Mouse (Mus musculus) lung, adult 18-20 months (tissue): Measurements from ENCODE around the gene Ldlrad3.
A peak's percentile ranks its signal among the peaks of the same experiment; 100 is the strongest.

Experiments used
- DNase-seq, 2 experiments: peaks; one replicate each; pipeline ENCODE4 v3.0.0; 2022; ENCODE audit warnings: mixed read lengths in 2 of 2

Gene Ldlrad3

DNA sequence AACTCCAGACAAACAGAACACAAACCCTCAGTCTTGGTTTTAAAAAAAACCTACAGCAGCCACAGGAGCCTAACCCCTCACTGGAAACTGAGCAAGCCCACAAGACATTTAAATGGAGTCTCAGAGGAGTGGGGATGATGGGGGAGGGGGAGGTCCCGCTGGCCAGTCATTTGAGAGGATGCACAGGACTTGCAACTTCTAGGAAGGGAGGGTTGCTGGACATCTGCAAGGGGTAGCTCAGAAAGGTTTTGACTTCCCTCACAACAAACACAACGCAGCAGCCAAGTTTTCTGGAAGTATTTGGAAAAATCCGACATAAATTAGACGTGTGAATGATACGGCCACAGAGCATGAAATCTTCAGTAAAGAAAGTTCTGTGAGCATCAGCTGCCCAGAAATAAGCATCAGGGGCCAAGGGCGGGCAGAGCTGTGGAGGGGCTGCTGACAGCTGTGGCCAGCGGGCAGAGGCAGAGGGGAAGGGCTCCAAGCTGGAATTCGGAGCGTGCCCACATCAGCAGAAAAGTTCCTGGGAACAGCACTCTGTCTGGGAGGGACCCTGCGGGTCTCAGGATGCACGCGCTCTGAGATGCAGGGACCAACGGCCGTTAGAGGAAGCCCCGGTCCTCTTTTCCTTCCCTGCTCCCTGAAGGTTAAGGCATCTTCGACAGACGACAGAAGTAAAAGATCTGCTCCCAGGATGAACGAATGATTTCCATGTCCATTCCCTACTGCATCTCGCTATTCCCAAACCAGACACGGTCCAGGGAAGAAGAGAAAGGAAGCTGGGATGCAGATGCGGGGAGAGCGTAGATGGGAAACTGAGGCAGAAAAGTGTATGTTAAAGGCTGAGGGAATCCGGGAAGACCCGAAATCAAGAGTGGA lies 875 bp downstream of the Ldlrad3 start:
- no peak for DNase-seq

DNA sequence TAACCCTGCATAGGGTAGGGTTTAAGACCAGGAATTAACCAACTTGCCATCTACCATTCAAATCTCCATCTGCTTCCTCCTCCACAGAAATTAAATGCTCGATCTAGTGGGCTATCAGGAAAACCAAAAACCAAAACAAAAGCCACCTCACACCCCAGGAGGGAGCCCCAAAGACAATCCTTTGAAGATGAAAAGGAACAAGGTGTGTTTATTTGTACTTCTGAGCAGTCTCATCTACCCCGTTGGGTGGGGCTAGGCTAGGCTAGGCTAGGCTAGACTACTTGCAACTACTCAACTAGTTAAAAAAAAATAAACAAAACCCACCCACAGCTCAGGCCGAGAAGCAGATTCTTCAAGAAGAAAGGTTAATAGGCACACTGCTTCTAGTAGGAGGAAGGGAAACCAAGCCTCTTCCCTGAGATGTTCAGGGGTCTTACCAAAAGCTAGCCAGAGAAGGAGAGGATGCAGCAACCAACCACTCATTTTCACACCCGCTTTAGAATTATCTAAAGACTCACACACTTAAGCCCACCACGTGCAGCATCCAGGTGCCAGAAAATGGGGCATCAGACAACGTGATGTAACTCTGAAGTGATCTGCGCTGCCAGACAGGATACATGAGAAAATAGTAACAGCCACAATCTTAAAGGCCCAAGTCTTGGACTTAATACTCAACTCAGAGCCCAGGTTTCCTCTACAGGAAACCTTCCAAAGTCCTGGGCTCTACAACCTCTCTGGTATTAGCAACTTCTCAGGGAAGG lies 2.3 kb downstream of the Ldlrad3 start:
- DNase-seq: no peak

DNA sequence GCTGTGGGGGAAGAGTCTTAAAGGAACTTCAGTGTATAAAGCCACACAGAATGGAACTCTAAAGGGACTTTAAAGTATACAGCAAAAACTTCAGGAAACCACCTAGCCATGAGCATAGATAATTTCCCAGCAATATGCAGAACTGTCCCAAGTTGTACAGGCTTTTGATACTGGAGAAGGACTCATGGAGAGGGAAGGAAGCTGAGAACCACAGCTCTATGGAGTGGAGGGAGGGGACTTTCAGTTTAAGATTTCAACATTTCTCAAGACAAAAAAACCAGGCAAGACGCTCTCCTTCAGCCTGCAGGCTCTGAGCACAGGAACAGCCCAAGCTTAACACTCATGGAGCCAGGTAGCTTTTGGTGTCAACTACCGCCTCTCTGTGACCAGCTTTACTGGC lies 4.7 kb downstream of the Ldlrad3 start:
- no peak for DNase-seq

- DNase-seq: no peak
Measured at GRCm38 (mm10) chr2:102176434-102176772, 9.8 kb downstream of the Ldlrad3 start.

DNA sequence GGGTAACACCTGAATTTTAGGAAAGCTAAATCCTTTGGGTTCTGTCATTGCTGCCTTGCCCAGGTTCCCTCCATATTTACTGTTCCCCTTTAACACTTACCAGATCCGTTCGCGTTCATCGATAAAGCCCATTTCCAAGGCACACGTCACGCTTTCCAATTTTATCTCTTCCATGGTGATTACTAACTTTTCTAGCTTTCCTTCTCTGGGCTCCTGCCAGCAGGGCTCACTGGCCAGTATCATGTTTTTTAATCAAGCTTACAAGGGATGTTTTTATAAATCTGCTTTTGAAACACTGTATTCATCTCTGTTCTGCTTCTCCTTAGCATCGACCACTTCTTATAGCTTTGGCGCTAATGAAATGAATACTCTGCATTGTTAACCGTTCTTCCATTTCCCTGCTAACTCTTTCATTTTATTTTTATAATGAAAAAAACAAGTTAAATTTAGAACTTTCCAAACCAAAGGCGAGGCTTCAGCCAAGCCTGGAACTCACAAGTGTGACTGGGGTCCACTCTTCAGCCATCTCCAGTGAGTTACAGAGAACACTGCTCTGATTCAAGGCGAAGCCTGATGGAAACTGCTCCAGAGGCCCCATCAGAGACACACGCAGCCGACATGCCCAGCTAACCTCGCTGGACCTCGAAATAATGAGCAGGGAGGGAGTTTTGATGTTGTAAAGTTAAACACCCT lies 10.3 kb downstream of the Ldlrad3 start:
- DNase-seq: no peak

GRCm38 (mm10) chr2:102172458-102172857 lies 13.7 kb downstream of the Ldlrad3 start:
- no peak for DNase-seq

- no peak for DNase-seq
Measured at GRCm38 (mm10) chr2:102166550-102167325, 19.4 kb downstream of the Ldlrad3 start.

DNA sequence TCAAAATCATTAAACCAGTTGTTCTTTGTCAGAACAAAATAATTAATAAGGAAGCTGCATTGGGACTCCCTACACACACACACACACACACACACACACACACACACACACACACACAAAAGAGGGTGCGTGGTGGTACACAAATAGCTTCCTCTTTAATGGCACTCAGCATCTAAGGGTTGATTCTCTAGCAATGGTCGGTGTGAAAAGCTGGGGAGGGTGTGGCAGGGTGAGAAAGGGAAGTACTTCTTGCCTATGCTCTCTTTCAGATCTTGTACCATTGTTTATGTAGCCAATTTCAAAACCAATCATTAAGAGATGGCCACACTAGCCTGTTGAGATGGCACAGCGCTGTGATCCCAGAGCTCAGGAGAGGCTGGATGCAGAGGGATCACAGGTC lies 23.1 kb downstream of the Ldlrad3 start:
- no peak for DNase-seq

- no peak for DNase-seq
Measured at GRCm38 (mm10) chr2:102157555-102157954, 28.6 kb downstream of the Ldlrad3 start.

DNA sequence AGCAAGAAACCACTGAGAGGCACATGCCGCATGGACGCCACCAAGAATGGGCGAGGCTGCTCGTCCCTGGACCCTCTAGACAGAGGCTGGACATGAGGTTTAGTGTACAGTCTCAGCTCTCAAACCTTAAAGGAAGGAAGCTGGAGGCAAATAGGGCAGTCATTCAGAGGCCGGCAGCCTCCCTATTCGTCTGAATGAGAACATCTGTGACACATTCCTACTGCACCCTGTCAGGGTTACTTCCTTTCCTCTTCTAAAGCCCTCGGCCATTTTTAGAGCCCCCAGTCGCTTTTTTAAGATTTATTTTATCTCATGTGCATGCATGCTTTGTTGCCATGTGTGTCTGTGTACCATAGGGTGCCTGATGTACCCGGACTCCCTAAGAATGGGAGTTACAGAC lies 29.2 kb downstream of the Ldlrad3 start:
- DNase-seq: no peak

GRCm38 (mm10) chr2:102156460-102156859 lies 29.7 kb downstream of the Ldlrad3 start:
- DNase-seq: no peak

DNA sequence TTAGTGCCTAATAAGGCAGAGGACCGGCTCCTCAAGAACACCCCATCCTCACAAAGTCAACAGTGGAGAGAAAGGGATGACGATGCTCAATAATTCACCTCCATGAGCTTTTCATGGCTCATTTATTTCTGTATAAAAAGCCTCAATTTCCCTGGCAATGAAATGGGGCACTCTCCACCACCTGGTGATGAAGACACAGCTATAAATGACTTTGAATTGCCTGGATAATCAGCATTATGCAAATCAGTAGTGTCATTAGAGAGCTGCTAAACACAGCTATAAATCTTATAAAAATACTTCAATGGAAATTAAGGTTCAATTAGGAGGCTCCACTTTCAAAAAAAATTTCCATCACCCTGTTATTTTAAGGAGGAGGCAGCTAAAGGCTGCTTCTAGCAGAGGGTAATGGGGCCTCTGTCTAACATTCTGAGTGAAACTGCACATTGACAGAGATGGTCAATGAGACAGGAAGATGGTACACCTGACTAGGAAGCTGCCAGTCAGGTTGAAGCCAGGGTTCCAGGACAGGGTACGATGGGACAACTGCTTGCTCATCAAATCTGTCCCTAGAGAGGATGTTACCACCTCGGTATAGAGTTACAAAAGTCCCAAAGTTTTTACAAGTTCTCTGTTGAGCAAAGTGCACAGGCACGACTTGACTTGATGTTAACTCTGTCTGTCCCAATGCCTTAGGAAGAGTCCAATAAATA lies 30.7 kb downstream of the Ldlrad3 start:
- no peak for DNase-seq

GRCm38 (mm10) chr2:102154771-102155211 lies 31.4 kb downstream of the Ldlrad3 start:
- peak in 1 of 2 experiments; percentile 56 for DNase-seq

GRCm38 (mm10) chr2:102154328-102154727 lies 31.9 kb downstream of the Ldlrad3 start:
- DNase-seq: no peak

- no peak for DNase-seq
Measured at GRCm38 (mm10) chr2:102153516-102153915, 32.7 kb downstream of the Ldlrad3 start.

DNA sequence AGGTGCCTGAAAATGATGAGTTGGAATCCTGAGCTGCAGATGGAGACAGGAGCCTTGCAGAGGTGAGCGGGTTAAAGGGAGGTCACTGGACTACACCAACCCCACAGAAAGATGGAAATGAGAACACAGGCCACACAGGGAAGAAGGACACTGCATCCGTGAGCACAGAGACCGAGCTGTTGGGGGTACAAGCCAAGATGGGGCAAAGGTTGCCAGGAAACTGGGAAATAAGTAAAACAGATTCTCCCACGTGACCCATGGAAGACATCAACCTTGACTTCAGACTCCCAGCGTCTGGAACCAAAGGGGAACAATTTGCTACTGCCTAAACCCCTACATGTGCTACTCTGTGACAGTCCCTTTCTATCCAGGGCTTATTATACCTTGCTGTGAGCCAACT lies 33.3 kb downstream of the Ldlrad3 start:
- no peak for DNase-seq

- DNase-seq: no peak
Measured at GRCm38 (mm10) chr2:102149058-102149457, 37.1 kb downstream of the Ldlrad3 start.

DNA sequence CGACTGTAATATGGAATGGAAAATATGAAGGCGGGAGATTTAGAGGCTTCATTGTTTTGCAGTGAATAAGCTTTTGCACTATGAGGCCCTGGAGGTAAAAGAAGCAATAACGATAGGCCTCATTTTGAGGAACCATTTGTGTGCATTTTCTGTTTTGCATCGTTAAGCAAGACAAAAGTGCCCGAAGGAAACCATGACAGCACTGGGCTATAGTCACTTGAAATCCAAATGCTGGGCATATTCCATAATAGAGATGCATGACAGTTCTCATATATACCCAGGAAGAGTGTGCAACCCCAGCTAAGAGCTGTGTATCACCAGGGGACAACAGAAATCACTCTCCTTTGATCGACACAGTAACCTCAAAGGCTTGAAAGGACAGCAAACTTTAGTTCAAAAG lies 38.1 kb downstream of the Ldlrad3 start:
- DNase-seq: no peak

DNA sequence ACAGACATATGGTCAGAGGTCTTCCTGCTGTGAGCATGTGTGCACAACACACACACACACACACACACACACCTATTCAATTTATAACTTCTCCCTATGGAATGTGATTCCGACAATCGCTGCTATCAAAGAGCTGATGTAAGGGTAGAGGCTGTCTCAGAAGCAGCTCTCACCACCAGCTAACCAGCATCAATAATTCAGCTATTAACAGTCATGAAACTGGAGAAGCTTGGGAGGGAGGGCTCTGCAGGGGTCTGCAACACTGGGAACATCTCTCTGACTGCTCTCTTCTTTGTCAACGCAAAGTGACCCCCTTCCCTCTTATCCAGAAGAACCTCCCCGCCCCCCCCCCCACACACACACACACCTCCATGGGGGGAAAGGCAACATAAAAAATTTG lies 38.6 kb downstream of the Ldlrad3 start:
- no peak for DNase-seq

DNA sequence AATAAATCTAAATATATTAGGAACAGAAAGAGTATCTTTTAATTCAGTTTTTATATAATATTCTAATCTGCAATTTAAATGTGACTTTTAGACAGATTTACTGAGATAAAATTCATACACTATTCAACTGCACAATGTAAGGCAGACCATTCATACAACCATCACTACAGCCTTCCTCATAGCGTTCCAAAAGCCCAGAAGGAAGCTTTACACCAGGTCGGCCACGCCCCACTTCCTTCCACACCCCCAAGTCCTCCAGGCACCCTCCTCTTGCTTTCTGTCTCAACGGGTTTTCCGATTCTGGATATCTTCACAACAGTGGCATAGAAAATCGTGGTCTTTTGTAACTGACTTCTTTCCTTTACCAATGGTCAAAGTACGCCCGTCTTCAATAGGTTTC lies 39.8 kb downstream of the Ldlrad3 start:
- DNase-seq: no peak

DNA sequence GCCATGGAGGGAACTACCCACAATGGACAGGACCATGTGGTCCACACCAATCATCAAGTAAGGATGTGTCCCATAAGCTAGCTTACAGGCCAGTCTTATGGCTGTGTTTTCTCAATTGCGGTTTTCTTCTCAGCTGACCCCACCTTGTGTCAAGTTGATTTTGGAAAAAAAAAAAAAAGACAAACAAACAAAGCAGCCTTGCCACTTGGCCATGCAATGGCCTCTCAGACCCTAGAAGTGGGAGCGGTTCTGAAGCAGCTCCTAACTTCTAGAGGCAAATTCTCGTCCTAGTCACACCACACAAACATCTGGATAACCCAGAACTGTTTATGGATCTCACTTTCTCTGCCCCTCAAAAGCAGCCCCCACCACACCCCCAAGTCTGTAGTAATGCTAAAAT lies 41.1 kb downstream of the Ldlrad3 start:
- DNase-seq: peak; percentile 55 to 70

GRCm38 (mm10) chr2:102144311-102144710 lies 41.9 kb downstream of the Ldlrad3 start:
- no peak for DNase-seq
